21 mouse cellular contexts compared by ENCODE assay signal in genomic region chr13:58477253-58477652, GRCm38 (mm10).
DNase-seq lines count a peak whose midpoint lies in the region; ATAC-seq and TF ChIP-seq lines count a peak whose summit lies in the region.
"Had no signal": no experiment of that assay in that cellular context is flagged by ENCODE, and none has a peak within 500 bp of the region (broad histone marks: within the 10 kb centered on the region; RNA-seq: fewer than 3 reads in every experiment).

No protein-coding gene starts in this region.

- peak; percentile 73 for ATAC-seq in liver, embryonic 13.5 days (ENCODE audit: low read depth)
- ATAC-seq in liver, postnatal 0 days: peak; percentile 40
- ATAC-seq: activated CD4-positive, CD25-positive, alpha-beta regulatory T cell, adult 4 months; forebrain, embryonic 14.5 days; Patski had no signal

- H3K27me3 ChIP-seq in liver, embryonic 13.5 days: peaks cover 43% of the 10 kb centered on the region
- H3K27me3 ChIP-seq in liver, postnatal 0 days (ENCODE audit: insufficient read depth, low read length): peaks cover 12% of the 10 kb centered on the region
- H3K27me3 ChIP-seq: Patski had no signal

- peak overlapping the region; percentile 69 for H3K4me2 ChIP-seq in liver, embryonic 13.5 days
- peak overlapping the region; percentile 14; the same call in 1 of the 2 replicates for H3K4me2 ChIP-seq in liver, postnatal 0 days (ENCODE audit: low read depth, low read length)
- H3K4me2 ChIP-seq: embryonic facial prominence, embryonic 13.5 days; heart, embryonic 12.5 days; hindbrain, embryonic 15.5 days had no signal

- H3K9ac ChIP-seq in liver, embryonic 13.5 days: peak overlapping the region; percentile 68
- no peak overlapping the region for H3K9ac ChIP-seq in liver, postnatal 0 days (replicated peaks)
- H3K9ac ChIP-seq: embryonic facial prominence, embryonic 13.5 days; heart, embryonic 12.5 days; hindbrain, embryonic 15.5 days had no signal

- no peak for TF ChIP-seq CTCF in liver, postnatal 0 days (IDR thresholded peaks at IDR 0.05; ENCODE audit: low read depth)

- WGBS in liver, embryonic 13.5 days (ENCODE audit: insufficient replicate concordance): 35% methylated on average over 6 of the region's 6 CpGs
- WGBS in liver, postnatal 0 days (ENCODE audit: insufficient replicate concordance): 63% methylated on average over 6 of the region's 6 CpGs

- H3K9me3 ChIP-seq in liver, embryonic 13.5 days (replicated peaks): no peaks in the 10 kb centered on the region
- H3K9me3 ChIP-seq in liver, postnatal 0 days (ENCODE audit: low read length): no peaks in the 10 kb centered on the region
- H3K9me3 ChIP-seq: embryonic facial prominence, embryonic 13.5 days; forebrain, embryonic 10.5 days; heart, embryonic 12.5 days; hindbrain, embryonic 10.5 days; hindbrain, embryonic 15.5 days had no signal

- peak overlapping the region; percentile 91 for H3K27ac ChIP-seq in liver, embryonic 13.5 days
- H3K27ac ChIP-seq in liver, postnatal 0 days (ENCODE audit: low read depth): no peak overlapping the region
- H3K27ac ChIP-seq: embryonic facial prominence, embryonic 13.5 days; hindbrain, embryonic 15.5 days had no signal

- peak; percentile 51 for DNase-seq in MEL-GATA-1-ER (ENCODE audit: extremely low read depth, low read depth)
- peak; percentile 79 for DNase-seq in c-Kit-positive CD71-positive TER-119-positive erythroid progenitor cells, embryonic 14.5 days (ENCODE audit: low spot score)
- peak; percentile 48 for DNase-seq in liver, embryonic 13.5 days
- no peak for DNase-seq in liver, postnatal 0 days
- DNase-seq in testis, postnatal 10 days (ENCODE audit: low spot score): no peak
- no peak for DNase-seq in adrenal gland, adult 2 months
- no peak for DNase-seq in gastrocnemius, adult 18-20 months (ENCODE audit: low spot score)
- no peak for DNase-seq in right cerebral cortex, postnatal 25 days
- DNase-seq: adrenal gland, postnatal 25 days; cerebellum, adult 18-20 months; cerebellum, adult 9-11 months; cerebellum, postnatal 36 days; gastrocnemius, postnatal 10 days had no signal

- peak overlapping the region; percentile 39 for H3K4me3 ChIP-seq in liver, embryonic 13.5 days (replicated peaks)
- H3K4me3 ChIP-seq in liver, postnatal 0 days (ENCODE audit: low read depth, low read length): no peak overlapping the region
- H3K4me3 ChIP-seq: embryonic facial prominence, embryonic 13.5 days; forebrain, embryonic 10.5 days; heart, embryonic 12.5 days; hindbrain, embryonic 10.5 days; hindbrain, embryonic 15.5 days had no signal

- H3K36me3 ChIP-seq in liver, embryonic 13.5 days: no peaks in the 10 kb centered on the region
- H3K36me3 ChIP-seq in liver, postnatal 0 days (replicated peaks; ENCODE audit: insufficient read depth, low read length): no peaks in the 10 kb centered on the region
- H3K36me3 ChIP-seq: embryonic facial prominence, embryonic 13.5 days; forebrain, embryonic 10.5 days; heart, embryonic 12.5 days; hindbrain, embryonic 10.5 days; hindbrain, embryonic 15.5 days had no signal

- TF ChIP-seq EP300 in liver, postnatal 0 days (IDR thresholded peaks at IDR 0.05; ENCODE audit: low read depth): peak; percentile 70; the same call in 1 of the 2 replicates

- peaks cover 74% of the 10 kb centered on the region for H3K4me1 ChIP-seq in liver, embryonic 13.5 days (replicated peaks)
- 0 out of 2 replicates have a peak, but pooled peaks cover 5% of the 10 kb centered on the region for H3K4me1 ChIP-seq in liver, postnatal 0 days (ENCODE audit: insufficient read depth)

Comparison
In these comparisons a context has a peak if more than half of its experiments do, and no peak if none do; other contexts are left out.
1. DNase-seq: peak in MEL-GATA-1-ER (single experiment), c-Kit-positive CD71-positive TER-119-positive erythroid progenitor cells, embryonic 14.5 days (single experiment) and liver, embryonic 13.5 days (single experiment); none in liver, postnatal 0 days (single experiment), testis, postnatal 10 days (single experiment), adrenal gland, adult 2 months (single experiment), gastrocnemius, adult 18-20 months (single experiment) and right cerebral cortex, postnatal 25 days (single experiment).